Mouse (Mus musculus) right cerebral cortex, postnatal 10 days (tissue): Measurements from ENCODE around the gene Pnpla7.
"Not testable (repeated sequence)": the region's sequence is repeated elsewhere in the genome, so short reads cannot be mapped to it uniquely, and the experiment has no call there.

Experiments
- DNase-seq, 2 experiments: peaks; one replicate each; pipeline ENCODE4 v3.0.0; 2021; ENCODE audit warnings: low spot score in 2 of 2

Pnpla7 gene

DNA sequence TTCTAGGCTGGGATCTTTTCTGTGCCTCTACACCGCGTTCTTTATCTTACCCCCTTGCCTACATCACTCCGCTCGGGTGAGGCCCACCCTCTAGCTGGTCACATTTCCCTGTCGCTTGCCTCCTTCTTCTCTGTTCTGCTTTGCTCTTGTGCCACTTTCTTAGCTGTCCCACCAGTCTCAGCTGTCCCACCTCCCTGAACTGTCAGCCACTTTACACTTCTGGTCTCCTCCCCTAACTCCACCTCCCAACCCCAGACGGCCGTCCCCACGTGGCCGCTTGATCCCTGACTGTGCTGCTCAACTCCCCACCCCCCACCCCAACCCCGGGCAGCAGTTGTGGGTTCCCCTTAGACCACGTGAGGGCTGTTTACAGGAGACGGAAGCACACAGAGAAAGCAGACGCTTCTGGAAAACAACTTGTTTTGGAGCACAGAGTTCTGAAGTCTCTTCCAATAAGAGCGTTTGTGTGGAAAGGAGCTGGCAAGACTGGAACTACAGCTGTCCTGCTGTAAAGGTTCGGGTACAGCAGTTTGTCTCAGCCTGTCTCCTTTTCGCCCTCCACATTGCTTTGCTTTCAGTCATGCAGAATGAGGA is at the start of gene Pnpla7:
Gene Pnpla7, plus strand, starts transcription at position 330 of the 594 bp plus-strand sequence.
- peak; percentile 83 to 84 for DNase-seq

GRCm38 (mm10) chr2:24926345-24926964 is 49.4 kb upstream of the Pnpla7 start:
- DNase-seq: no peak

GRCm38 (mm10) chr2:24926965-24927358 is 48.9 kb upstream of the Pnpla7 start:
- DNase-seq: no peak

DNA sequence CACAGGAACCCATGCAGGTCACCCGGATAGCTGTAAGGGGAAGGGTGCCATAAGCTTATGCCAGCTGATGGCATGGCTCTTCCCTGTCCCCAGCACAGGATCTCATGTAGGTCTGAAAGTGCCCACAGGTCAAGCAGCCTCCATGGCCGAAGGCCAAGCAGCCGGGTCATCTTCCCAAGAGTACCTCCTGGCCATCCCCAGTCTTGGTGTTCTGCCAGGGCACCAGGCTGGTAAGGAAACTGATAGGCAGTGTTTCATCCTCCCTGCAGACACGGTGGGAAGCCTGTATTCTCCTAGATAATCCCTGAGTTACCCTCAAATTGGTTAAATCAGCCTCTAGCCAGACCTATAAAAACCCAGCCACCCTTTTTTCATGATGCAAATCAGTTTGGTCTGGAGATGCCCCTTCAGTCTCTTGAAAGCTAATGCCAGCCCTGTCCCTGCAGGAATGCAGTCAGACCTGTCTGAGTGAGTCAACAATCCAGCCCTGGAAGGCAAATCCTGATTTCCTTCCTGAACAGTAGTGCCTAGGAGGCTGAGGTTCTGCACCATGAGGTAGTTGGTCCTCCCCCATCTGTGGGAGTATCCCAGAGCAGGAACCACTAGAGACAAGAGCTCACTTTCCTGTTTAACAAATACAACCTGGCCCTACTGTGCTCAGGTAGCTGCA is 47.9 kb upstream of the Pnpla7 start:
- peak in 1 of 2 experiments; percentile 37 for DNase-seq

DNA sequence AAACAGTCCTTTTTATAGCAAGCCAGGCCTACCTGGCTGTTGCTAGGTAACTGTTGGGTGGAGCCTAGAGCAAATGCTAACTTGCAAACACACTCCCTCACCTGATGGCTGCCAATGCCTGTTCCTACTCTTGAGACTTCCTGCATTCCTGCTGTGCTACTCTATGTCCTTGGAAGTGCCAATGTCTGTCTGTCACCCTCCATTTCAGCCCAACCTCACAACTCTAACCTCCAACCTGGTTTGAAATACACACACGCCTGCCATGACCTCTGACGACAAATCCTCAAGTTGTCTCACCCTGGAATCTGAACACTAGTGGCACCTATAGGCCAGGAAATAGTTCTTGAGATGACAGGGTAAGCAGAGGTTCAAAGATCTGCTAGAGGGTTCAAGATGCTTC is 46.7 kb upstream of the Pnpla7 start:
- DNase-seq: no peak

- no peak for DNase-seq
Measured at GRCm38 (mm10) chr2:24929593-24929992, 46.2 kb upstream of the Pnpla7 start.

GRCm38 (mm10) chr2:24934441-24934963 is 41.3 kb upstream of the Pnpla7 start:
- peak; percentile 33 to 58 for DNase-seq

GRCm38 (mm10) chr2:24935057-24935796 is 40.6 kb upstream of the Pnpla7 start, which contains the start of gene Arrdc1:
Arrdc1 (minus strand) TSS chr2:24935252.
- DNase-seq: peak; percentile 93 to 94

GRCm38 (mm10) chr2:24942092-24942491 is 33.7 kb upstream of the Pnpla7 start:
- no peak for DNase-seq

GRCm38 (mm10) chr2:24944304-24944703 is 31.5 kb upstream of the Pnpla7 start:
- DNase-seq: not testable (repeated sequence)

- DNase-seq: peak; percentile 98 to 99
Measured at GRCm38 (mm10) chr2:24949421-24950188, 26.2 kb upstream of the Pnpla7 start, which contains the start of gene Zmynd19. Zmynd19 (plus strand) TSS chr2:24949792.

DNA sequence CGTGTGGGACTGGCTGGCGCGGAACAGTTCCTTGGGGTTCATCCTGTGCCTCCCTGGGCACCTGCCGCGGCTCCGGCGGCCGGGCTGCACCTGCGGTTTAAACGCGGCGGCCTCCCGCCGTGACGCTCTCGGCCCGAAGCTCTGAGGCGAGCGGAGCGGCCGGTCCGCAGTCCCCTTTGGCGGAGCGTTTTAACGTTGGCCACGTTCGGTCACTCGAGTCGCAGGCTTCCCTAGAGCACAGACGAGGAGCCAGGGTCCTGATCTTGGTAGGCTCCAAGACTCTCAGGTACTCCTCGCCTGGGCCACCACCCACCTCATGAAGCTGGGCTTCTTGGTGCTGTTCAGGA is 25.7 kb upstream of the Pnpla7 start:
- no peak for DNase-seq

GRCm38 (mm10) chr2:24952537-24953055 is 23.2 kb upstream of the Pnpla7 start:
- no peak for DNase-seq

DNA sequence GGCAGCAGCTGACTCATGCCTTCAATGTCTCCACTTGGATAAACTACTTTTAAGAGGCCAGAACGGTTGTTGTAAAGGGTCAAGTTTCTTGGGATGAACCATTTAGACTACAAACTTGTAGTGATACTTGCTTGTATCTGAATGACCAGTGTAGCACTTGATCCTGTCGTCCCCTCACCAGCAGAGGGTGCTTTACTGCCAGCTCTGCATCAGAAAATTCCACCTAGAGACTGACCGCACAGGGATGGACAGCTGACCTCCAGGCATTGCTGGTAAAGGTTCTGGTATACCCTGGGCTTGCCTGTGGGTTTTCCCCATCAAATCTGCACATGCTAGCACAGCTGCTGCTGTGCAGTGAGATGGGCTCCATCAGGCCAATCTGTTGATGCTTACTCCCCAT is 14.9 kb upstream of the Pnpla7 start:
- peak in 1 of 2 experiments; percentile 47 for DNase-seq

DNA sequence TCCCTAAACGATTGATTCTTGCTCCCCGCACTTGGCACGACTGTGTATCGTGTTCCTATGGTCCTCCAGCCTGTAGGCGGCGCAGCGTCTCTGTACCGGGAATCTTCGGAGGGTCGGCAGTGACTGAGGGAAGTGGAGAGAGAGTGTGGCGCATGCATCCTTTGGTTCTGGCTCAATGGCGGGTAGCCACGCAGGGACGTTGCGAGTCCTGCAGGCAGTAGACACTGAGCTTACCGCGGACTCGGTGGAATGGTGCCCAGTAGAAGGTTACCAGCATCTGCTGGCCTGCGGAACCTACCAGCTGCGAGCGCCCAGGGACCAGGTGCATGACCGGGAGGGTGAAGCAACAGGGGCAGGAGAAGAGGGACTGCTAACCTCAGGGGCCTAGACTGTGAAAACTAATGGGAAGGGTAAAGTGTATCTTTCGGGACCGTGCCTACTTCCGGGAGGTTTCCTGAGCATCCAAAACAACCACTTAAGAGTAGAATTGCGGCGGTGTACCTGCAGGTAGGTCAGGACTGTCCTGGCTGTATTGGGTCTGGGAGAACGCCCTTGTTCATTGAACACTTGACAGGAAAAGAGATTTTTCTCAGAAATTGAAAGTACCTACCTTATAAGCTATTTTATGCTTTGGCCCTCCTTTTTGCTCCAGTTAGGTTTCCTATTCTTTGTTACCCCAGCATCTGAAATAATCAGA is 13.4 kb upstream of the Pnpla7 start, which contains the start of gene Dph7:
Gene Dph7, plus strand, starts transcription at position 97 of the 697 bp plus-strand sequence.
- peak; percentile 93 to 95 for DNase-seq

- DNase-seq: no peak
Measured at GRCm38 (mm10) chr2:24970386-24970785, 5.4 kb upstream of the Pnpla7 start.

DNA sequence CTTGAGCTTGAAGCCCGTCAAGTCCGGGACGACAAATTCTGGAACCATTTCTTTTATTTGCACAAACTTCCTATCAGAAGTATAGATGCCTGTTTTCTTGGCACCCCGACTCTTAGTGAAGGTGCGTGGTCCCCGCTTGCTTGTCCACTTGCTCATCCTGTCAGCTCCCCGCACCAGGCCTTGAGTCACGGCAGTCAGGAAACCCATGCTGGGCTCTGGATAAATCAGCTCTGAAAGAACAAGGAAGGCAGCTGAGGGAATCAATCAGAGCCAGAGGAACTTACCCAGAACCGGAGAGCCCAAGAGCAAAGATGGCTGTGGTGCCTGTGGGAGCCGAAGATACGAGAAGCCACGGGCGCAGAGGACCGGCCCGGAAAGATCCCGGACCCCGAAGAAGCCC is 1.4 kb upstream of the Pnpla7 start:
- DNase-seq: not testable (repeated sequence)

DNA sequence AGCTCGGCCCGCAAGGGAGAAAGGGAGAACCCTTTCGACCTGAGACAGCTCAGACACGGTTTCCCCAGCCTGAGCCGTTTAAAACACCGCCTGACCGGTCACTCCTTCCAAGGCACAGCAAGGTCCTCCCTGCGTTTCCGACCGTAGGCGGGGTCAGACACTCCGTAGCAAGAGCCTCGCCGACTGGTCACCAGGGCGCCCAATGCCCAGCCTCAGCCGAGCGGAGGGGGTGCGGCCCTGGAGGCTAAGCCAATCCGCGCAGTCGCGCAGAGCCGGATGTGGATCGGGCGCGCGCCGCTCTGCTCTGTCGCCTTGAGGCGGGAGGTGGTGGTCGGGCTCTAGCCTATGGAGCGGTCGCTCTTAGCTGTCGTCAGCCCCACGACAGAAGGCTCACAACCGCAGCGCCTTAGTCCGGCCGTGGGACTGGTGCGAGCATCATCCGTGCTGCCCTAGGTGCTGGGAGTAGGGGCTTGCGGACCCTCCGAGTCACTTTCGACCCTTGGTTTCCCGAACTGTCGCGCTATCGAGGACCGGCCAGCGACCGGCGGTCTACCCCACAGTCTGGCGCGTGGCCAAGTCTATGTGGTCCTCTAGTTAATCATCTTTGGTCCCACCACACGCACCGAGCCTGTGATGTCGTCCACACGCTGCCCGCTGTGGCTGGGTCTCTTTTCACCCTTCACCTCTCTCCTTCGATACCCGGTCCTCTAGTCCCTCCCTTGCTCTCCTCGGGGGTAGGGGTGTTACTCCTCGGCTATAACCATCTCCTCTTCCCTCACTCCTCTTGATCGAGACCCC is 728 bp upstream of the Pnpla7 start, which contains the start of gene Mrpl41:
Gene Mrpl41, minus strand, starts transcription at position 193 of the 798 bp plus-strand sequence.
- peak; percentile 99 for DNase-seq

DNA sequence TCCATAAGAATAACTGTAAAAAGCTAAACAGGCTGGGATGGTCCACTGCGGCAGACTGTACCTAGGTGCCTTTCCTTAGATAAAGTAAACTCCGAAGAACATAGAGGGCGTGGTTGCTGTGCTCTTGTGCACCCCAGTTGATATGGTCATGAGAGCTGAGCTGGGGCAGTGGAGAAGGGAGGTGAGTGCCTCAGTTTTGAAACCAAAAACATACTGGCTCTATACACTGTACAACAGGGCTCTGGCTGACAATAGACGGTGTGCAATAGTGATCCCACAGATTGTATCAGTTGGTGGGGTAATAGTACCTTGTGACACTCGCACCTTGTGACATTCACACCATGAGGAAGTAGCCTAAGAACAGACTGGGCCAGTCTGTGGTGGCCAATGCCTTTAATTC is 1.1 kb downstream of the Pnpla7 start:
- peak in 1 of 2 experiments; percentile 14 for DNase-seq
